Mouse (Mus musculus) olfactory bulb, adult 2 months (tissue): Measurements from ENCODE around the gene Cfap97d1.

ENCODE experiments used
- CTCF ChIP-seq: fragments of 200-500 bp; IDR thresholded peaks from 2 replicates; pipeline ENCODE4 v1.5.1; 2012; ENCODE audit warnings: low read depth, mild to moderate bottlenecking, low read length, moderate library complexity; ENCODE audit not compliant: insufficient read depth
- POLR2A ChIP-seq: fragments of 200-500 bp; IDR thresholded peaks from 2 replicates; pipeline ENCODE4 v1.6.1; 2012; ENCODE audit warnings: mild to moderate bottlenecking, low read depth, low read length, moderate library complexity; ENCODE audit not compliant: insufficient read depth

DNA sequence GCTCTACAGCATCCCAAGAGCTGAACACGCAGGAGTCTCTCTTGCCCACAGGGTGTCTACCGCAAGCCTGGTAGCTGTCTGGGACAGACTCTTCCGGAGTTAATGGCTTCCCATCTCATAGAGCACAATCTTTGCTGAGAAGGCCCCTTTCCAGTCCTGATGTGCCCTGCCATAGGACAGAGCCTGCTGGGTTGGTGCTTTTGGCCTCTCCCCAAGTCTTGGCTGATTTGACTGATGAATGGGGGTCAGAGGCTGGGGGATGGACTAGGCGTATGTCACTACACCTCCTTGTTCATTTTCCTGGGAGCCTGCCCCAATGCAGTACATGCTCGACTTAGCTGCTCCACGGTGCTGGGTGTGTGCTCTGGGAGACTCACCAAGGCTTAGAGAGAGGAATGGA, 53.7 kb downstream of the Cfap97d1 start:
- TF ChIP-seq CTCF (no peak), POLR2A (no peak)
